ENCODE assay signal across 8 mouse cellular contexts in the genomic region with DNA sequence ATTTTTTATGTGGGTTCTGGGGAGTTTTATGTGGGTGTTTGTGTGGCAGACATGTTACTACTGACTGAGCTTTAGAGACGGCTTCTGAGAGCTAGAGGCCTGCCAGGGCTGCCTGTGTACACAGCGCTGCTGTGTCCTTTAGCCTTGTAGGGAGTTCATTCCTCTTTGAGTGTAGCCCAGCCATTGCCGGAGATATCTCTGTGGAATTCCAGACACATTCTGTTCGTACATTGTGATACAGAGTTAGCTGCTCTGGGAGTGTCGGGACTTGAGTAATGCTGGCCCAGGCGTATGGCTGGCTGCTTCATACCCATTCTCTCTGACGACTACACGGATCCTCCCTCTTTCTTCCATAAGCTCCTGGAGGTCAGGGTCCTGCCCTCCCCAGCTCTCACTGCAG. TPM values are rescaled to one million over a fixed set of nuclear protein-coding genes. Genes with fewer than 3 reads are reported as not detected.
A peak's percentile ranks its signal among the peaks of the same experiment; 100 is the strongest.
DNase-seq lines count a peak whose midpoint lies in the region; ATAC-seq and TF ChIP-seq lines count a peak whose summit lies in the region.

No protein-coding gene starts in this region.

- no peaks in the 10 kb centered on the region for H3K9me3 ChIP-seq in midbrain, embryonic 15.5 days

- H3K27ac ChIP-seq in layer of hippocampus, adult 2 months = peak overlapping the region; percentile 51; the same call in 1 of the 2 replicates
- 0 out of 2 replicates have a peak overlapping the region, but pooled peaks have one; percentile 8 for H3K27ac ChIP-seq in midbrain, embryonic 15.5 days

- peaks cover 32% of the 10 kb centered on the region for H3K4me1 ChIP-seq in midbrain, embryonic 15.5 days

- no peak for TF ChIP-seq CTCF in layer of hippocampus, adult 2 months (conservative IDR thresholded peaks at IDR 0.05)

- WGBS in midbrain, embryonic 15.5 days = 66% methylated on average over 8 of the region's 8 CpGs

- H3K9ac ChIP-seq in midbrain, embryonic 15.5 days = no peak overlapping the region

- ATAC-seq in midbrain, embryonic 15.5 days (replicated peaks) = no peak
- no peak for ATAC-seq in megakaryocyte-erythroid progenitor cell, adult 5-6 weeks (replicated peaks; ENCODE audit: low FRiP score, low TSS enrichment, poor library complexity, severe bottlenecking)
- ATAC-seq in inflammation-experienced regulatory T-cells, adult 6 months = no peak

- no peak overlapping the region for H3K4me3 ChIP-seq in layer of hippocampus, adult 2 months
- H3K4me3 ChIP-seq in midbrain, embryonic 15.5 days = no peak overlapping the region

- no peaks in the 10 kb centered on the region for H3K36me3 ChIP-seq in midbrain, embryonic 15.5 days (replicated peaks)

- DNase-seq in layer of hippocampus, adult 2 months (ENCODE audit: low spot score in 2 of 2) = no peak
- DNase-seq in layer of hippocampus, postnatal 14 days (ENCODE audit: low spot score in 2 of 2) = no peak
- peak; percentile 72 to 85 for DNase-seq in heart, adult 18-20 months
- peak; percentile 65 for DNase-seq in heart, postnatal 4 days
- DNase-seq in ovary, postnatal 14 days (ENCODE audit: low spot score) = no peak

- no peaks in the 10 kb centered on the region for H3K27me3 ChIP-seq in midbrain, embryonic 15.5 days (replicated peaks)

- H3K4me2 ChIP-seq in midbrain, embryonic 15.5 days = no peak overlapping the region

RNA-seq across cellular contexts. Expression of gene Trak1, which starts 31.9 kb away (rescaled TPM):
- total RNA-seq in layer of hippocampus, adult 2 months (2021) = 100 to 1,000 TPM; 255 to 260 TPM
- total RNA-seq in layer of hippocampus, postnatal 14 days (2021) = 100 to 1,000 TPM; 230 to 235 TPM
- total RNA-seq in heart, adult 18-20 months (2021) = 100 to 1,000 TPM; 294 to 298 TPM
- total RNA-seq in heart, postnatal 4 days (2021) = 100 to 1,000 TPM; 288 to 301 TPM
- polyA plus RNA-seq in midbrain, embryonic 15.5 days (2015; fragmentation: Nextera tagmentation; extraction: Ambion mirVana) = 60.7 and 61.2 TPM in 2 replicates
- total RNA-seq in megakaryocyte-erythroid progenitor cell, adult 5-6 weeks (2014; fragmentation: Nextera tagmentation) = 45.6 and 50.2 TPM in 2 replicates
- 14.2 and 23.2 TPM in 2 replicates for total RNA-seq in megakaryocyte-erythroid progenitor cell, adult 5-6 weeks (2017)
- 10 to 100 TPM in 2 of 3 experiments, 1 to 10 TPM in 1; 7.5 to 12.9 (median 11.8) TPM for polyA plus RNA-seq in inflammation-experienced regulatory T-cells, adult 6 months (2017; shearing (Covaris generic))

RNA-seq across cellular contexts. Expression of gene Ulk4, which starts 52.2 kb away (rescaled TPM):
- total RNA-seq in layer of hippocampus, adult 2 months (2021) = 1 to 10 TPM; 9.5 to 9.9 TPM
- total RNA-seq in layer of hippocampus, postnatal 14 days (2021) = 1 to 10 TPM; 8.2 to 9.4 TPM
- under 1 TPM; 0.22 to 0.46 TPM for total RNA-seq in heart, adult 18-20 months (2021)
- total RNA-seq in heart, postnatal 4 days (2021) = 1 to 10 TPM; 2.5 to 2.7 TPM
- polyA plus RNA-seq in midbrain, embryonic 15.5 days (2015; fragmentation: Nextera tagmentation; extraction: Ambion mirVana) = 84.7 and 92.9 TPM in 2 replicates
- 0.24 and 1.1 TPM in 2 replicates for total RNA-seq in megakaryocyte-erythroid progenitor cell, adult 5-6 weeks (2014; fragmentation: Nextera tagmentation)
- total RNA-seq in megakaryocyte-erythroid progenitor cell, adult 5-6 weeks (2017) = 2.0 and 2.7 TPM in 2 replicates
- polyA plus RNA-seq in inflammation-experienced regulatory T-cells, adult 6 months (2017; shearing (Covaris generic)) = 1 to 10 TPM in 2 of 3 experiments, not detected in 1; 1.6 to 3.8 TPM

Comparison
In these comparisons a context has a peak if more than half of its experiments do, and no peak if none do; other contexts are left out.
1. DNase-seq: peak in heart, adult 18-20 months (2 of 2) and heart, postnatal 4 days (single experiment); none in layer of hippocampus, adult 2 months (0 of 2), layer of hippocampus, postnatal 14 days (0 of 2) and ovary, postnatal 14 days (single experiment).
2. RNA of gene Trak1, which starts 31.9 kb away (total RNA-seq): 288 to 301 TPM in heart, postnatal 4 days, 294 to 298 TPM in heart, adult 18-20 months, 255 to 260 TPM in layer of hippocampus, adult 2 months and 230 to 235 TPM in layer of hippocampus, postnatal 14 days; 14.2 to 50.2 TPM in megakaryocyte-erythroid progenitor cell, adult 5-6 weeks; every median in the first group is over 4 times any median in the second.